Mouse (Mus musculus) E14TG2a.4 (cell line): ENCODE measurements around the gene Eya4.
A peak's percentile ranks its signal among the peaks of the same experiment; 100 is the strongest.

Source experiments
- H3K27me3 ChIP-seq: 2 replicates; pipeline ENCODE4 v1.6.1; 2014; ENCODE audit warnings: low read length, control low read depth; ENCODE audit not compliant: insufficient read depth
- H3K36me3 ChIP-seq: 2 replicates; pipeline ENCODE4 v1.6.1; 2014; ENCODE audit warnings: low read length, control low read depth; ENCODE audit not compliant: insufficient read depth
- H3K4me1 ChIP-seq: replicated peaks from 2 replicates; pipeline ENCODE4 v1.6.1; 2014; ENCODE audit warnings: low read depth, low read length, control low read depth
- H3K4me3 ChIP-seq: replicated peaks from 2 replicates; pipeline ENCODE4 v1.5.1; 2014; ENCODE audit warnings: mild to moderate bottlenecking, low read length
- H3K9me3 ChIP-seq: 2 replicates; pipeline ENCODE4 v1.6.1; 2014; ENCODE audit warnings: low read length, control low read depth
- CTCF ChIP-seq: conservative IDR thresholded peaks from 2 replicates; pipeline ENCODE4 v1.5.1; 2014; ENCODE audit warnings: low read length
- NANOG ChIP-seq: IDR thresholded peaks from 2 replicates; pipeline ENCODE4 v1.6.1; 2014; ENCODE audit warnings: borderline replicate concordance, low read length, mixed read lengths
- POU5F1 ChIP-seq: IDR thresholded peaks from 2 replicates; pipeline ENCODE4 v1.6.1; 2014; ENCODE audit warnings: low read length, borderline replicate concordance

Eya4 gene

DNA sequence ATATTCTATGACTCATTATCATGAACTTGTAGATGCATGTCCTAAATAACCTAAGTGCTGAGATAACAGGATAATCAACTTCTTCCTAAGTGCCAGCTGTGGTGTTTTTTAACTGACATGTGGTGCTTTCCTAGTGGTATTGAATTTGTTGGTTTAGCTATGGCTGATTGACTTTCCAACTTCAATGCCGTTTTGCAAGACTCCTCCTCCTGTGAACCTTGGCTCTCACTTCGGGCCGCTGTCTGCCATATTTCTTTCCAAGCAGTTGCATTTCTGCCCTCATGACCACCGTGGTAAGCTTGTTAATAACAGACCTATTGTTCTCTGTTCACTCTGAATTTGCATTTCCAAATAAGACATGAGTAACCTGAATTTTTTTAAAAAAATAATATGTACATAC lies 98.4 kb downstream of the Eya4 start:
- Histone ChIP-seq H3K36me3 (no peaks in the 10 kb centered on the region), H3K4me1 (no peaks in the 10 kb centered on the region), H3K9me3 (no peaks in the 10 kb centered on the region), H3K27me3 (no peaks in the 10 kb centered on the region), H3K4me3 (no peak overlapping the region)
- no peak for TF ChIP-seq POU5F1
- no peak for TF ChIP-seq CTCF
- no peak for TF ChIP-seq NANOG

DNA sequence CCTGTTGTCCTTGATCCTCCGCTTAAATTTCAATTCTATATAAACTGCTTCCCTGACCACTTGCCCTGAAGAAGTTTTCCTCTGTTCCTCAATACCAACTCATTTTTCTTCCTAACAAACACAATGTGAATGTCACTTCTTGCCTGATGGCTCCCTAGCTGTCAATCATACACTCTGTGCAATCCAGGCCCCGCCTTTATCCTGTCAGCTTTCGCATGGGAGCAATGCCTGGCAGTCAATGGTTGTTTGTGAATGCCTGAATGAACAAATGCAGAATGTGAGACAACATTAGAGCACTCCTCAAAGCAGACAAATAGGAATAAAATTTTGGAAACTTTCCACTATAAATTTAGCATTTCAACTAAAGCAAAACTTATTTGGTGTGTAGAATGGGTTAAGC lies 104.1 kb downstream of the Eya4 start:
- no peak for TF ChIP-seq NANOG
- no peak overlapping the region for H3K4me3 ChIP-seq
- H3K36me3 ChIP-seq = no peaks in the 10 kb centered on the region
- H3K4me1 ChIP-seq = no peaks in the 10 kb centered on the region
- no peaks in the 10 kb centered on the region for H3K27me3 ChIP-seq
- no peaks in the 10 kb centered on the region for H3K9me3 ChIP-seq

DNA sequence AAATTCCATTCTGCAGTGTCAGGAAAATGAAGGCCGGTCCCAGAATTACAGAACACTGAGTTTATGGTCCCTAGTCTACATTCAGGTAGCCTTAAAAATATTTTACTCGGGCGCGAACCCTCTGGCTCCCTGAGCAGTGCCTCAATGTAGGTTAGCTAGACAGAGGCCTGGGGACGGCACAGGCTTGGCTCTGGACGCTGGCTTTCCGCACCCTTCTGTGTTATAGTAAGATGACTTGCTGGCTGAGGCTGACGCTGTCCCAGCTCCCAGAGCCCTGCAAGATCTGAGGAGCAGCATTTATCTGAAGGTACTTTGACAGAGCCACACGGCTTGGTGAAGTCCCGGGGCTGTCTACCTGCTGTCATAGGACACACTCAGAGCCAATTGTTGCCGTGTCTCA lies 113.7 kb downstream of the Eya4 start:
- Histone ChIP-seq H3K4me1 (no peaks in the 10 kb centered on the region), H3K9me3 (no peaks in the 10 kb centered on the region), H3K4me3 (no peak overlapping the region), H3K36me3 (no peaks in the 10 kb centered on the region), H3K27me3 (no peaks in the 10 kb centered on the region)
- no peak for TF ChIP-seq POU5F1
- TF ChIP-seq CTCF = no peak
- no peak for TF ChIP-seq NANOG

DNA sequence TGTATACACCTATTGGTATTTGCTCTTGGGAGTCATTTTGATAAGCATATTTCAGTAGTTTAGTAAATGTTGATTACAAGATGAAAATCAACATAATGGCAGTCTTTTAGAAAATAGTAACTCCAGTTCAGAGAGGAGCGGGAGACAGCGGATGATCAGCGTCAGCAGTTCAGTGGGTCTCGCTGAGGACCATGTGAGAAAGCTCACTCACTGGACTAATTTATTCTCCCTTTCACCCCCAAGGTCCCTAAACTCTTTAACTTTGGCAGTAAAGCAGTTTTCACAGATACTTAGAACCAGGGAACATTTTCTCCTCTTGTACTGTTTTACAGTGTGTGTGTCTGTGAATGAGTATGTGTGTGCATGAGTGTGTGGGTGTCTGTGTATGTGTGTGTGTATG lies 115.2 kb downstream of the Eya4 start:
- H3K9me3 ChIP-seq = no peaks in the 10 kb centered on the region
- H3K4me1 ChIP-seq = no peaks in the 10 kb centered on the region
- no peaks in the 10 kb centered on the region for H3K27me3 ChIP-seq
- H3K36me3 ChIP-seq = no peaks in the 10 kb centered on the region
- TF ChIP-seq CTCF (no peak), NANOG (no peak), POU5F1 (no peak)
- no peak overlapping the region for H3K4me3 ChIP-seq

DNA sequence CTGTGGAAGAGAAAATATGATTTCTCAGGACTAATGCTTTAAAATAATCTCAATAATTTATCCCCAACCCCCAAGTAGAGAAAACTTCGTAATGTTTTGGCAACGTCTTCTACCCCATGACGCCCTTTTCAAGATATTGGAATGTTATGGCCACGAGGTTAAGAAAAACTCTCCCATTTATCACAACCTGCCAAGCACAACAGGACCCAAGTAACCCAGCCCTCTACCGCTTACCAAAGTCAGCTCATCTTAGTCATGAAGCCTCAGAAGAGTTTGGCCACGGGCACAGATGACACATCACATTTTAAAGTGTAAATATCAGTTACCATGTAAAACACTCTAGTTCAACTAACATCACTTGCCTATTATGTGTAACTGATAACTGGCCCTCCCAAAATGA lies 117.2 kb downstream of the Eya4 start:
- Histone ChIP-seq H3K4me1 (no peaks in the 10 kb centered on the region), H3K36me3 (no peaks in the 10 kb centered on the region), H3K4me3 (no peak overlapping the region), H3K9me3 (no peaks in the 10 kb centered on the region), H3K27me3 (no peaks in the 10 kb centered on the region)
- no peak for TF ChIP-seq CTCF
- no peak for TF ChIP-seq POU5F1
- no peak for TF ChIP-seq NANOG

DNA sequence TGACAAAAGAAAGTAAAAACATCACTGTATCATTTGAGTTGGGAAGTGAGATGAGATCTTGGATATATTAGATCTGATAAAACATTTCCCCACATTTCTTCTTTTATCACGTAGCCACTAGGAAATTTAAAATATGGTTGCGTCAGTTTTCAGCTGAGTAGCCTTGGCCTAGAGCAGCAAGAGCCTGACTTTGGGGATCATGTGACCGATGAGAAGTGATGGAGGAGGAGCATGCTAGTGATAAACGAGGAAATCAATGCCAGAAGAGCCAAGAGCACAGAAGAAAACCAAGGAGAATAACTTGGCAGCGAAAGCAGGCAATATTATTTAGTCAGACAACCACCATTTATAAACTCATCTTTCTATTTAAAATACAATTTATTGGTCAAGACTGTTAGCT lies 119.7 kb downstream of the Eya4 start:
- Histone ChIP-seq H3K9me3 (no peaks in the 10 kb centered on the region), H3K4me1 (no peaks in the 10 kb centered on the region), H3K27me3 (no peaks in the 10 kb centered on the region), H3K4me3 (no peak overlapping the region), H3K36me3 (no peaks in the 10 kb centered on the region)
- TF ChIP-seq POU5F1 (no peak), CTCF (no peak), NANOG (no peak)

DNA sequence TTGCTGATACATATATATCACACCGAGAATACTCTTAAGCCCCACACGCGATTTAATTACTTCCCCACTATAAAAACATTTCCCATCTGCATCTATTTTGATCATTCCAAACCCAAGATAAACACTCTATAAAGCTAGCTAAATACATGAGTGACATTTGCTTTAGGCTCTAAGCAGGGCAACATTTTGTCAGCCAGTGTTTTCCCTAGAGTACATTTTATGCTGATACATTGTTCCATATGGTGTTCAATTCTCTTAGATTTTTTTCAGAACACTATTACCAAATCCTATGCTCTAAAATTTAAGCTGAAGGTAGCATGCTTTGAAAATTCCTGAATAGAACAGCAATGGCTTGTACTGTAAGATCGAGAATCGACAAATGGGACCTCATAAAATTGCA lies 127.2 kb downstream of the Eya4 start:
- H3K36me3 ChIP-seq = no peaks in the 10 kb centered on the region
- H3K27me3 ChIP-seq = no peaks in the 10 kb centered on the region
- H3K9me3 ChIP-seq = no peaks in the 10 kb centered on the region
- no peaks in the 10 kb centered on the region for H3K4me1 ChIP-seq
- no peak for TF ChIP-seq CTCF
- TF ChIP-seq POU5F1 = no peak
- no peak for TF ChIP-seq NANOG
- no peak overlapping the region for H3K4me3 ChIP-seq

DNA sequence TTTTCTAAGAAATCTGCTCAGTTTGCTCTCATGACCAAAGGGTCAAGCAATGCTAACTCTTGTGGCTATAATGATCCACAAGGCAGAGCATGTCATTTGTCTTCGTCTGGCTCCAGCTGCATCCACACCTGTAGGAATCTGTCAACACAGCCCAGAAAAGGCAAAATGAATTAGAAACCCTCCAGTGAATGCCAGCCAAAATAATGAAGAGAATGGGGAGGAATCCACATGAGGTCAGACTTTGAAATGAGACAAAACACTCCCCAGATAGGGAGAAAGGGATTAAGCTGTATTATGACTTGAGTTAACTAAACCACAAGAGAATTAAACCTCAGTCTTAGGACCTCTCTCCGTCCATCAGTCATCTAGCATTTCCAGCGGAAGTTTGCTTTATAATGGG lies 130.2 kb downstream of the Eya4 start:
- H3K4me3 ChIP-seq = no peak overlapping the region
- no peaks in the 10 kb centered on the region for H3K36me3 ChIP-seq
- no peaks in the 10 kb centered on the region for H3K4me1 ChIP-seq
- H3K9me3 ChIP-seq = no peaks in the 10 kb centered on the region
- H3K27me3 ChIP-seq = no peaks in the 10 kb centered on the region
- TF ChIP-seq POU5F1 (no peak), NANOG (no peak), CTCF (no peak)

DNA sequence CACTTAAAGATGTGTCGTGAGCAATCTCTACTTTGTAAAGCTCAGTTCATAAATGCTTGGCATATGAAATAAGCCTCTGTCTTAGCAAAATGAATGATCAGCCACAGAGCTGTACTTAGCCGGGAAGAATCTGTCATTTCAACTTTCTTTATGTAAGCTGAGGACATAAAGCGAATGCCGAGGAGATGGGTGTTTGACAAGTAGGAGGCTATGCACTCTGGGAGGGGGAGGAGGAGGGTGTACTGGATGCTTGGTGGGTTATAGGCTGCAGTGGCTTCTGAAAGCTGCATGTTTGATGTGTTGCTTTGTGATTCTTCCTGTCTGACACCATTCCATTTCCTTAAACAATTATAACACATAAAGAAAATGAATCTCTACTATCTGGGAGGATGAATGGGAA lies 133.8 kb downstream of the Eya4 start:
- no peaks in the 10 kb centered on the region for H3K27me3 ChIP-seq
- no peak overlapping the region for H3K4me3 ChIP-seq
- H3K36me3 ChIP-seq = no peaks in the 10 kb centered on the region
- no peaks in the 10 kb centered on the region for H3K9me3 ChIP-seq
- TF ChIP-seq POU5F1 (no peak), NANOG (peak; percentile 19; the same call in 1 of the 2 replicates), CTCF (no peak)
- no peaks in the 10 kb centered on the region for H3K4me1 ChIP-seq
